Mouse (Mus musculus) gastrocnemius, postnatal 10 days (tissue): ENCODE results near the gene Zfhx2. TPM values are rescaled to one million over a fixed set of nuclear protein-coding genes. Genes with fewer than 3 reads are reported as not detected.

Source experiments
- DNase-seq: peaks from one replicate; pipeline ENCODE4 v3.0.0; 2021; ENCODE audit warnings: mixed read lengths
- total RNA-seq, 2 experiments: library from RNA; stranded (reverse); gene quantifications; 2 replicates each; pipeline ENCODE4 v1.2.3; 2021

Zfhx2 gene
- total RNA-seq, 2 experiments from 2014 or later = 1.8 to 3.0 TPM

DNA sequence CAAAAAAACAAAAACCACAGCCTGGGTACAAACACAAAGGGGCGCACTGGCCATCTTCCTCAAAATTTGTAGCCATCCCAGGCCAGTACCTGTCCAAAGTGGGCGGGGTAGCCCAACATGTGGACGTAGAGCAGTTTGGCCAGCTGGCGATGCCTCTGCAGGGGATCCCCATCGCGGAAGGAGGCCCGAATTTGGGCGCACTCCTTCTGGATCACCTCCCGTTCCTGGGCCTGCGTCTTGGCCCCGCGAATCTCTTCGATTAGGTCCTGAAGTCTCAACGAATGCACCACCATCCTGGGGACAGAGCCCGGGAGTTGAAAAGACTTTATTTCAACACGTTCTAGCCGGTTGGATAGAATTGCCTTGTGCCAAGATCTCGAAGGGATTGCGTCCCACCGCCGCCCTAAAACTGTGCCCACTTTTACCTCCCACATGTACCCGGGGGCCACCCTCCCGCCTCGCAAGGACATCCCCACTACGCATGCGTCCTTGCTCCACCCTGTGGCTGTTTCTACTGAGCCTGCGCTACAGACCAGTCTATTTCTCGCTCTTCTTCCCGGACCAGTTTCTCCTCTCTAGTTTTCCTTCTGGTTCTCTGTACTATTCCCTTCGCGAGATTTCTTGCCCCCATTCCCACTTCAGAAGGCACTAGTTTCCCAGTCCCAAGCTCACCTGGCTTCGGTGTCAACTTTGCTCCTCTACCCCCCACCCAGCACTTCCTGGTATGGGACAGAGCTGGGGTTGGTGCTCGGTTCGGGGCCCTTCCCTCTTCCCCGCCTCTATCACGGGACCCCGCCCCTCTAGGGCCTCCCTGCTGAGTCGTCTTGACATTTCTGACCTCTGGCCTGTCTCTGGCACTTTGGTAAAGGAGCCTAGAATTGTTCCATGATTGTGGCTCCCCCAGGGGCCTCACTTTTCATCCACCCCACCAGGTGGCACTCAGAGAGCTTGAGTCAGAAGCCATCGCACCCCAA is 14.0 kb upstream of the Zfhx2 start, which contains the start of gene Ap1g2:
TSS of gene Ap1g2 (minus strand) at position 758 of the 974 bp plus-strand sequence.
- peak; percentile 75 for DNase-seq

DNA sequence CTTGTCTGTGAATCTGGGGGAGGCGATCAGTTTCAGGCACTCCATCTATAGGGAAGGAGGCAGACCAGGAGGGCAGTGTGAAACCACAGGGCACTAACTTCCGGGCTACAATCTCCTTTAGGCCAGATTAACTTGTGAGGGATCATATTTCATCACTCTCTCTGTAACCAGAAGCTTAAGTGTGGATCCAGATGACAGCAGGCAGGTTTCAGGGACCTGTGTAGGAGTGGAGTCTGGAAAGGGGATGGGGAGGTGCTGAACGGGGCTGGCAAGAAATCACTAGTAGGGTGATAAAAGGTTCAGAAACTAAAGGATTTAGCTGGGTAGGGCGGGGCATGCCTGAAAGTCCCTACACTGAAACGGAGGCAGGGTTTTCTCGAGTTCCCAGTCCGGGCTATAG is 13.3 kb upstream of the Zfhx2 start:
- DNase-seq = no peak

- DNase-seq = no peak
These were observed 12.2 kb upstream of the Zfhx2 start for GRCm38 (mm10) chr14:55104365-55104764.

GRCm38 (mm10) chr14:55102253-55102785 is 10.2 kb upstream of the Zfhx2 start:
- no peak for DNase-seq

GRCm38 (mm10) chr14:55101592-55101991 is 9.5 kb upstream of the Zfhx2 start:
- DNase-seq = no peak

GRCm38 (mm10) chr14:55098067-55098466 is 5.9 kb upstream of the Zfhx2 start:
- DNase-seq = no peak

- DNase-seq = no peak
These were observed 5.5 kb upstream of the Zfhx2 start for GRCm38 (mm10) chr14:55097646-55098045.

- no peak for DNase-seq
These were observed 4.5 kb upstream of the Zfhx2 start for GRCm38 (mm10) chr14:55096573-55097087.

DNA sequence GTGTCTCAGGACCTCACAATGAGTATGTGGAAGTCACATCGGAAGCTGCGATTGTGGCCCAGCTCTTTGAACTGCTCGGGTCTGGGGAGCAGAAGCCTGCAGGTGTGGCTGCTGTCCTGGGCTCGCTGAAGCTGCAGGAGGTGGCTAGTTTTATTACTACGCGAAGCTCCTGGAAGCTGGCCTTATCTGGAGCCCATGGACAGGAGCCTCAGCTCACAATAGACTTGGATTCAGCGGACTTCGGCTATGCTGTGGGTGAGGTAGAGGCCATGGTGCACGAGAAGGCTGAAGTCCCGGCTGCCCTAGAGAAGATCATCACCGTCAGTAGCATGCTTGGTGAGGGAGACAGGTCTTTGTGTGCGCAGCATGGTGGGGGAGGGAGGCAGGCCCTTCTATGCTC is 3.5 kb upstream of the Zfhx2 start:
- DNase-seq = no peak

GRCm38 (mm10) chr14:55095263-55095662 is 3.1 kb upstream of the Zfhx2 start:
- DNase-seq = no peak

DNA sequence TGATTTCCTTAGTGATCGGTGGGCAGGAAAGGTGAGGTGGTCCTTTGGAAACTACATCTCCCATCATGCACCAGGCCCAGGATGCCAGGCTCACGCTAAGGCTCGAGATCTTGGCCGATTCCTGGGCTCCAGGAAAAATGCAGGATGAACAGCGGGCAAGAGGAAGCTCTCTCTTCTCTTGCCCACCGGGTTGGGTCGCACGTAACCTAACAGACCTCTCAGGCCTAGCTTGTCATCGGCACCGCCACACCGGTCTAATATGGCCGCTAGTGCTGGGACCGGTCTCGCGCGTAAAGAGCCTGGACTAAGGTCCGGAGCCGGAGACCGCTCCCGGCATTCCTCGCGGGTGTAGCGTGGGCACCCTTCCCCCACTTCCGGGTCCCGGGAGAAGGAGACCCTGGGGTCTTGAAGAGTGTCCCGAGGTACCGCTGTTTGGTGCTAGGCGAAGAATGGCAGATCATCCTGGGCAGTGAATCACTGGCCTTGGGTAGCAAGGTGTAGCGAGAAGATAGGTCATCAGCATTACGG is 2.6 kb upstream of the Zfhx2 start, which contains the start of gene Thtpa:
TSS of gene Thtpa (plus strand) at position 81 of the 528 bp plus-strand sequence.
- peak; percentile 72 for DNase-seq

- no peak for DNase-seq
These were observed 1.8 kb upstream of the Zfhx2 start for GRCm38 (mm10) chr14:55093927-55094326.

GRCm38 (mm10) chr14:55091209-55091865 is 787 bp downstream of the Zfhx2 start:
- DNase-seq = no peak

GRCm38 (mm10) chr14:55089199-55089947 is 2.8 kb downstream of the Zfhx2 start:
- no peak for DNase-seq

GRCm38 (mm10) chr14:55086009-55086514 is 6.1 kb downstream of the Zfhx2 start:
- no peak for DNase-seq

DNA sequence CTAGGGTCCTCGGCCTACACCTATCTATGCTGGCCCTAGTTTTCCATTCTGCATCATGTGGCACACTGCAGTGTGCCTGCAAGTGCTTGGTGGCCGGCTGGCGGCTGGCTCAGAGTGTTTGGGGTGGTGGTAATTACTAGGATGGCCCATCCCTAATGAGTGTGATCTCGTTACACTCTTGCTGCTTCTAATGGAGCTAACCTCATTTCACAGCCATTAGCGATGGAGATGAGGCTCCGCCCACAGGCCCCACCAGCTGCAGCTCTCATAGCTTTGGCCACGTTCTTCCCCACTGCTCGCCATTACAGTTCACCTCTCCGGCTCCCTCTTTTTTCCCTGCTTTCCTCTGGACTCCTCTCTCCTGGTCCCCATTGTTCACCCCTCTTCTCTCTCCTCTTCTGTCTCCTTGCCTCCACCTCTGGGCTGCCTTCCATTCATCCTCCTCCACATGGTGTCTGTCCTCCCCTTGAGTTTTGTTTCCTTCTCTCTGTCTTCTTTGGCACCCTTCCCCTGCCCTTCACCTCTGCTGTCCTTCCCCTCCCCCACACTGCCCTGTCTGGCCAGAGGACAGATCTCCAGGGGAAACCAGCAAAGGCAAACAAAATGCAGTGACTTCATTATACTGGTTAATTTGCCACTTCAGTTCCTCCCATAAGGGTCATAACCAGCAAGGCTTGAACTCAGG is 6.7 kb downstream of the Zfhx2 start:
- no peak for DNase-seq

DNA sequence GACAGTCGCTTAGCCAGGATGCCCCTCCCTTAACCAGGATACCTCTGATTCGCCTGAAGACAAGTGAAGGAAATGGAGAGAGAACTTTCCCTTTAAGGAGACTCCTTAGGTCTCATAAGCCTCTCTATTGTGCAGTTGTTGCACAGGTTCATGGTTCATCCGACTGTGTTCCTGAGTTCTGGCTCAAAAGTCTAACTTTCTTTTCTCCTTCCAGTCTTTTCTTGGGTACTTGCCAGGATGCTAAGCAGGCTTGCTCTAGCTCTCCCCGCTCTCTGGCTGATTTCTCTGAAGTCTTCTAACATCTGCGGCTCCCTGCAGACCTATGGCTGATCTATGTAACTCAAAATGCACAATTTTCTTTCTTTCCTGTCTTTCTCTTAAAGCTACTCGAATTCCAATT is 8.6 kb downstream of the Zfhx2 start:
- DNase-seq = no peak

DNA sequence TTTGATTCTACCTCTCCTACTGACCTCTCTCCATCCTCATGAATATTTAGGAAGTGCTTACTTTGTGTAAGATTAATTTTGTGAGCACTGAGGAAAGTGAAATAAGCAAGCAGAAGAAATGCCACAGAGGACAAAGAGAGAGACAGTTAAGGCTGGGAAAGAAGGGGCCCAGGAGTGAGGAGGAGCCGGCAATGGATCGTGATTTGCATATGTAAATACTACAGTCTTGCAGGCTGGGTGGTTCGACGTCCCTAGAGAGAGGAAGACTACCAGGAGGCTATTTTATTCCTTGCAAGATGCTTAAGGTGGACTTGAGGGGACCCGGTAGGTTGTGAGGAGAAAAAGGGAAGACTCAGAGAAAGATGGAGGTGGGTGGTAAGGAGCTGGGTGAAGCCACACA is 11.0 kb downstream of the Zfhx2 start:
- DNase-seq = no peak

GRCm38 (mm10) chr14:55079214-55079970 is 12.7 kb downstream of the Zfhx2 start:
- peak; percentile 81 for DNase-seq

DNA sequence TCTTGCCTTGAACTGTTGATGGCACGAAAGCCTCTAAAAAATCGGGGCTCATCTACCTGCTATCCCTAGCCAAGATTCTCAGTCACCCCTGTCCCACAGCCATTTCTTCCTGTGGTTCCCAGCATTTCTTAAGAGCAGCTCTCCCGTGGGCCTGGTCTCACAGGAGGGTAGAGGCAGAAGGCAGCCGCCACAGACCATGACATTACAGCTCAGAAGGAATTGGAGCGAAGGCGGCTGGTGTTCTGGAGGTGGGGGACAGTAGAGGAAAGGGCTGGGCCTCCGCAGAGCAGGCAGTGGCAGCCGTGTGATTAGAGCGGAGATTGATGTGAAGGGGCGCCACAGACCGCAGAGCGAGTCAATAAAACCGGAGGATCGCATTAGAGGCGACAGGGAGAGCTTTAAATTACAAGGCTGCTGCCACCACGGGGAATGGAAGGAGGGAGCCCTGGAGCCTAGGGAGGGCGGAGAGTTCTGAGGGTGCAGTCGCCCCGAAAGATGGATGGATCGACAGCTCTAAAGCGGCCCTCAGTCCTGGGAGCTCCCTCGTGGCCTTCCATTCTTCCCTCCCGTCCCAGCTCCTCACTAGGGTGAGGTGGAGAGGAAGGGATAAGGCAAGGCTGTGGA is 13.6 kb downstream of the Zfhx2 start:
- no peak for DNase-seq
